Mouse (Mus musculus): ENCODE results near the gene Trp53tg5. TPM values are rescaled to one million over a fixed set of nuclear protein-coding genes. Genes with fewer than 3 reads are reported as not detected.

The Trp53tg5 gene
- total and polyA plus RNA-seq, 2 experiments, result not detected

GRCm38 (mm10) chr2:164457942-164458341, 15.6 kb downstream of the Trp53tg5 start:
- no peak for TF ChIP-seq POLR2A (IDR thresholded peaks at IDR 0.05; ENCODE audit: extremely low read depth, insufficient read depth, low read length)
- TF ChIP-seq CTCF (IDR thresholded peaks at IDR 0.05; ENCODE audit: low read depth, low read length), result no peak
- Histone ChIP-seq H3K27me3 (ENCODE audit: control insufficient read depth, insufficient read depth, low read length) (no peaks in the 10 kb centered on the region), H3K27ac (replicated peaks; ENCODE audit: insufficient read depth, low read depth, low read length) (peak overlapping the region; percentile 99), H3K4me3 (ENCODE audit: insufficient read depth, low read depth, low read length) (peak overlapping the region; percentile 21), H3K4me1 (ENCODE audit: control insufficient read depth, insufficient read depth, low read length) (peaks cover 29% of the 10 kb centered on the region), H3K36me3 (ENCODE audit: control insufficient read depth, insufficient read depth, low read length) (no peaks in the 10 kb centered on the region), H3K9ac (ENCODE audit: low read depth, low read length) (peak overlapping the region; percentile 80), H3K79me2 (ENCODE audit: control insufficient read depth, insufficient read depth, low read length) (peaks cover 6% of the 10 kb centered on the region; the same call in 1 of the 2 replicates)
- DNase-seq (ENCODE audit: extremely low read depth, low read depth, low spot score), result peak; percentile 97
- WGBS, result 13% methylated on average over 7 of the region's 7 CpGs

- Histone ChIP-seq H3K36me3 (ENCODE audit: control insufficient read depth, insufficient read depth, low read length) (no peaks in the 10 kb centered on the region), H3K79me2 (ENCODE audit: control insufficient read depth, insufficient read depth, low read length) (peaks cover 6% of the 10 kb centered on the region; the same call in 1 of the 2 replicates), H3K4me1 (ENCODE audit: control insufficient read depth, insufficient read depth, low read length) (peaks cover 27% of the 10 kb centered on the region), H3K27me3 (ENCODE audit: control insufficient read depth, insufficient read depth, low read length) (no peaks in the 10 kb centered on the region), H3K9ac (ENCODE audit: low read depth, low read length) (peak within 1 kb of the TSS; percentile 80), H3K27ac (replicated peaks; ENCODE audit: insufficient read depth, low read depth, low read length) (peak within 1 kb of the TSS; percentile 99), H3K4me3 (ENCODE audit: insufficient read depth, low read depth, low read length) (peak within 1 kb of the TSS; percentile 21)
- WGBS, result 4% methylated on average over 7 of the region's 7 CpGs
- peak; percentile 59 for DNase-seq (ENCODE audit: extremely low read depth, low read depth, low spot score)
- TF ChIP-seq POLR2A (IDR thresholded peaks at IDR 0.05; ENCODE audit: extremely low read depth, insufficient read depth, low read length) (no peak), CTCF (IDR thresholded peaks at IDR 0.05; ENCODE audit: low read depth, low read length) (no peak)
These were observed 16.6 kb downstream of the Trp53tg5 start, which contains the start of gene Sys1 for GRCm38 (mm10) chr2:164456864-164457300. Gene Sys1 (plus strand): TSS chr2:164456964.

DNA sequence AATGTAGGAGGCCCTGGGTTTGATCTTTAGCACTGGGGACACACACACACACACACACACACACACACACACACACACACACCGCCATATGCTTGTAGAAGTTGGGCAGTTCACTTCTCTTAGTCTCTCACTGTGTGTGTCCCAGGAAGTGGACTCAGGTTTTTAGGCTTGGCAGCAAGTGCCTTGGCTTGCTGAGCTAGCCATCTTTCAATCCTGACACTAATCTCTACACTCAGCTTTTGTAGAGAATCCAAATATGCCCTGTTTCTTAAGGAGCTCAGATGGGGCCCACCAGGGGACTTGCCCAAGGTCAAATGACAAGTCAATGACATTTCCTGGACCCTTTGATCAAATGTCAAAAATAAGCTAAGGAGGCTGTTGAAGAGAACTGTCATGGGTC, 17.1 kb downstream of the Trp53tg5 start:
- DNase-seq (ENCODE audit: extremely low read depth, low read depth, low spot score), result peak; percentile 65
- Histone ChIP-seq H3K4me1 (ENCODE audit: control insufficient read depth, insufficient read depth, low read length) (peaks cover 24% of the 10 kb centered on the region), H3K9ac (ENCODE audit: low read depth, low read length) (peak overlapping the region; percentile 67), H3K27me3 (ENCODE audit: control insufficient read depth, insufficient read depth, low read length) (no peaks in the 10 kb centered on the region), H3K79me2 (ENCODE audit: control insufficient read depth, insufficient read depth, low read length) (peaks cover 4% of the 10 kb centered on the region; the same call in 1 of the 2 replicates), H3K36me3 (ENCODE audit: control insufficient read depth, insufficient read depth, low read length) (no peaks in the 10 kb centered on the region), H3K4me3 (ENCODE audit: insufficient read depth, low read depth, low read length) (no peak overlapping the region), H3K27ac (replicated peaks; ENCODE audit: insufficient read depth, low read depth, low read length) (peak overlapping the region; percentile 99)
- WGBS, result 41% methylated on average over 1 of the region's 1 CpGs
- TF ChIP-seq POLR2A (IDR thresholded peaks at IDR 0.05; ENCODE audit: extremely low read depth, insufficient read depth, low read length), result no peak
- TF ChIP-seq CTCF (IDR thresholded peaks at IDR 0.05; ENCODE audit: low read depth, low read length), result no peak

- DNase-seq (ENCODE audit: extremely low read depth, low read depth, low spot score), result peak; percentile 85
- H3K4me1 ChIP-seq (ENCODE audit: control insufficient read depth, insufficient read depth, low read length), result peaks cover 24% of the 10 kb centered on the region
- no peak for TF ChIP-seq POLR2A (IDR thresholded peaks at IDR 0.05; ENCODE audit: extremely low read depth, insufficient read depth, low read length)
- no peak for TF ChIP-seq CTCF (IDR thresholded peaks at IDR 0.05; ENCODE audit: low read depth, low read length)
- no peaks in the 10 kb centered on the region for H3K27me3 ChIP-seq (ENCODE audit: control insufficient read depth, insufficient read depth, low read length)
- H3K4me3 ChIP-seq (ENCODE audit: insufficient read depth, low read depth, low read length), result peak overlapping the region; percentile 17; the same call in 1 of the 2 replicates
- WGBS, result 26% methylated on average over 6 of the region's 6 CpGs
- H3K9ac ChIP-seq (ENCODE audit: low read depth, low read length), result peak overlapping the region; percentile 34
- H3K27ac ChIP-seq (replicated peaks; ENCODE audit: insufficient read depth, low read depth, low read length), result peak overlapping the region; percentile 99
- no peaks in the 10 kb centered on the region for H3K36me3 ChIP-seq (ENCODE audit: control insufficient read depth, insufficient read depth, low read length)
- no peaks in the 10 kb centered on the region for H3K79me2 ChIP-seq (ENCODE audit: control insufficient read depth, insufficient read depth, low read length)
These were observed 17.9 kb downstream of the Trp53tg5 start for GRCm38 (mm10) chr2:164455421-164456190.

GRCm38 (mm10) chr2:164454846-164455245, 18.7 kb downstream of the Trp53tg5 start:
- H3K4me1 ChIP-seq (ENCODE audit: control insufficient read depth, insufficient read depth, low read length), result peaks cover 24% of the 10 kb centered on the region
- peak; percentile 98 for DNase-seq (ENCODE audit: extremely low read depth, low read depth, low spot score)
- TF ChIP-seq CTCF (IDR thresholded peaks at IDR 0.05; ENCODE audit: low read depth, low read length), result no peak
- TF ChIP-seq POLR2A (IDR thresholded peaks at IDR 0.05; ENCODE audit: extremely low read depth, insufficient read depth, low read length), result 0 out of 2 replicates have a peak, but pooled peaks have one; percentile 24
- no peak overlapping the region for H3K4me3 ChIP-seq (ENCODE audit: insufficient read depth, low read depth, low read length)
- peak overlapping the region; percentile 63 for H3K9ac ChIP-seq (ENCODE audit: low read depth, low read length)
- peak overlapping the region; percentile 99 for H3K27ac ChIP-seq (replicated peaks; ENCODE audit: insufficient read depth, low read depth, low read length)
- H3K36me3 ChIP-seq (ENCODE audit: control insufficient read depth, insufficient read depth, low read length), result no peaks in the 10 kb centered on the region
- H3K79me2 ChIP-seq (ENCODE audit: control insufficient read depth, insufficient read depth, low read length), result no peaks in the 10 kb centered on the region
- WGBS, result 7% methylated on average over 10 of the region's 10 CpGs
- no peaks in the 10 kb centered on the region for H3K27me3 ChIP-seq (ENCODE audit: control insufficient read depth, insufficient read depth, low read length)

All from liver, adult 2 months (tissue).